Mouse (Mus musculus) bone marrow, adult 2 months (tissue): ENCODE measurements around the gene Myo19.
"Not testable (repeated sequence)": the region's sequence is repeated elsewhere in the genome, so short reads cannot be mapped to it uniquely, and the experiment has no call there.

ENCODE experiments used
- CTCF ChIP-seq: fragments of 200-500 bp; IDR thresholded peaks from 2 replicates; pipeline ENCODE4 v1.5.1; 2011; ENCODE audit warnings: low read length, control low read depth; ENCODE audit not compliant: control insufficient read depth, insufficient read depth
- POLR2A ChIP-seq: fragments of 200-500 bp; IDR thresholded peaks from 2 replicates; pipeline ENCODE4 v1.6.1; 2011; ENCODE audit warnings: low read depth, mild to moderate bottlenecking, control low read depth, low read length, borderline replicate concordance; ENCODE audit not compliant: control insufficient read depth

DNA sequence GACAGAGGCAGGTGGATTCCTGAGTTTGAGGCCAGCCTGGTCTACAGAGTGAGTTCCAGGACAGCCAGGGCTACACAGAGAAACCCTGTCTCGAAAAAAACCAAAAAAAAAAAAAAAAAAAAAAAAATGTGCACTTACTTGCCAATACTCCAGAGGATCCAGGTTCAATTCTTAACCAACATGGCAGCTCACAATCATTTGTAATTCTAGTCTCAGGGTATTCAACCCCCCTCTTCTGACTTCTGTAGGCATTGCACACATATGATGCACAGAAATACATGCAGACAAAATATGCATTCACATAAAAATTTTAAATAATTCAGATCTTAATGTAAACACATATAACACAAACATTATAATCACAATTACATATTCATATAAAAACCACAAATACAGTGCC is 3.9 kb upstream of the Myo19 start:
- not testable (repeated sequence) for TF ChIP-seq POLR2A, CTCF
